Mouse (Mus musculus): ENCODE results near the gene Chst3.

DNA sequence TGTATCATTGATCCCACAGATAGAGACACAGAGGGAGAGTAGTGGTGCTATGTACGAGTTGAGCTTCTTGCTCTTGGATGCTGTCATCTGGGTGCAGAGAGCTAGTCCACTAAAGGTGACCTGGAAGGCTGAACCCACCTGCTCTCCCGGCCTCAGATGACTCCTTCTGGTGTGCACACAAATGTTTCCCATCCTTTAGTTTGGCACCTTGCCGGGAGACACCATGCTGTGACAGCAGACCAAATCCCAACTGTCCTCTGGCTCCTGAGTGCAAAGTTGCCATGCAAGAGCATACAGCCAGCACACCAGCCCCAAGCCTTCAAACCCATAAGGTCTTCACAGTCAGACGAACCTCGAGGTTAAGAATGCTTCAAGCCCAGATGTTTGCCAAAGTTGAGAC lies 22.1 kb downstream of the Chst3 start:
- TF ChIP-seq CTCF (IDR thresholded peaks at IDR 0.05; ENCODE audit: low read depth) (no peak), EP300 (IDR thresholded peaks at IDR 0.05; ENCODE audit: low read depth) (no peak)
